Mouse (Mus musculus) heart, embryonic 14.5 days (tissue): Measurements from ENCODE around the gene Zfp362. TPM values are rescaled to one million over a fixed set of nuclear protein-coding genes. Genes with fewer than 3 reads are reported as not detected.

Experiments used
- ATAC-seq: fragments of 200-750 bp; cut with Nextera tagmentation; 2 replicates; pipeline ENCODE4 v1.8.0; 2017; ENCODE audit warnings: low read depth, moderate TSS enrichment; ENCODE audit not compliant: insufficient number of reproducible peaks, insufficient read depth, low FRiP score
- H3K27ac ChIP-seq, 2 experiments: fragments of 200-500 bp in 1 of 2; fragments of 300-500 bp in 1 of 2; sonication (generic) in 1 of 2; replicated peaks in 1 of 2; 2 replicates each; pipeline ENCODE4 v1.5.1; 2012 to 2014; ENCODE audit warnings: low read depth in 2 of 2, low read length in 2 of 2, control low read depth in 1 of 2, mild to moderate bottlenecking in 1 of 2, mixed read lengths in 1 of 2; ENCODE audit not compliant: control insufficient read depth in 1 of 2, insufficient read depth in 1 of 2
- H3K27me3 ChIP-seq: fragments of 300-500 bp; sonication (generic); 2 replicates; pipeline ENCODE4 v1.6.1; 2014; ENCODE audit warnings: mild to moderate bottlenecking, low read length, control low read depth; ENCODE audit not compliant: control insufficient read depth, insufficient read depth
- H3K36me3 ChIP-seq: fragments of 300-500 bp; sonication (generic); 2 replicates; pipeline ENCODE4 v1.6.1; 2014; ENCODE audit warnings: mild to moderate bottlenecking, control low read depth, low read length, mixed read lengths; ENCODE audit not compliant: control insufficient read depth, insufficient read depth
- H3K4me1 ChIP-seq, 2 experiments: fragments of 200-500 bp in 1 of 2; fragments of 300-500 bp in 1 of 2; sonication (generic) in 1 of 2; 2 replicates each; pipeline ENCODE4 v1.6.1; 2012 to 2014; ENCODE audit warnings: low read length in 2 of 2, control low read depth in 1 of 2, mixed read lengths in 1 of 2; ENCODE audit not compliant: control insufficient read depth in 2 of 2, insufficient read depth in 2 of 2
- H3K4me2 ChIP-seq: fragments of 300-500 bp; sonication (generic); 2 replicates; pipeline ENCODE4 v1.6.1; 2014; ENCODE audit warnings: mild to moderate bottlenecking, low read length
- H3K4me3 ChIP-seq, 2 experiments: fragments of 200-500 bp in 1 of 2; fragments of 300-500 bp in 1 of 2; sonication (generic) in 1 of 2; 2 replicates each; pipeline ENCODE4 v1.5.1; 2012 to 2014; ENCODE audit warnings: low read length in 2 of 2, mild to moderate bottlenecking in 2 of 2, control low read depth in 1 of 2, low read depth in 1 of 2, moderate library complexity in 1 of 2; ENCODE audit not compliant: control insufficient read depth in 1 of 2, insufficient read depth in 1 of 2
- H3K9ac ChIP-seq: fragments of 300-500 bp; sonication (generic); 2 replicates; pipeline ENCODE4 v1.6.1; 2014; ENCODE audit warnings: mild to moderate bottlenecking, low read length
- H3K9me3 ChIP-seq: fragments of 300-500 bp; sonication (generic); 2 replicates; pipeline ENCODE4 v1.6.1; 2016; ENCODE audit warnings: low read length, control low read depth; ENCODE audit not compliant: control insufficient read depth
- WGBS: fragments of 180-500 bp; shearing (Covaris S2); extraction: QIAGEN DNeasy Blood & Tissue Kit; methylation state at CpG from one replicate; pipeline ENCODE4 v1.1.7; 2014; 5-methylcytosine and 5-hydroxymethylcytosine counted together
- polyA plus RNA-seq: library from polyadenylated mRNA; unstranded; fragments of >200 nt; fragmentation: Nextera tagmentation; extraction: Ambion mirVana; gene quantifications from 2 replicates; pipeline ENCODE4 v1.2.1, GENCODE M21; 2014

The Zfp362 gene
- polyA plus RNA-seq, 1 experiment from 2014 or later: 17.6 TPM

GRCm38 (mm10) chr4:128745160-128745559, 60.7 kb downstream of the Zfp362 start:
- H3K4me3 ChIP-seq: no peak overlapping the region
- no peak overlapping the region for H3K4me2 ChIP-seq
- H3K9me3 ChIP-seq: no peaks in the 10 kb centered on the region
- WGBS: 82% methylated on average over 8 of the region's 8 CpGs
- no peak for ATAC-seq
- H3K27ac ChIP-seq: no peak overlapping the region
- peaks cover 72% of the 10 kb centered on the region for H3K36me3 ChIP-seq
- H3K27me3 ChIP-seq: no peaks in the 10 kb centered on the region
- H3K4me1 ChIP-seq: peaks cover 8 to 21% of the 10 kb centered on the region in 2 experiments; a peak in 3 of 4 replicates
- no peak overlapping the region for H3K9ac ChIP-seq

- no peak overlapping the region for H3K4me2 ChIP-seq
- no peak for ATAC-seq
- no peak overlapping the region for H3K9ac ChIP-seq
- WGBS: 79% methylated on average over 12 of the region's 12 CpGs
- H3K9me3 ChIP-seq: no peaks in the 10 kb centered on the region
- H3K27ac ChIP-seq: no peak overlapping the region
- H3K4me1 ChIP-seq: peaks cover 8 to 23% of the 10 kb centered on the region in 2 experiments; a peak in 3 of 4 replicates
- peaks cover 52% of the 10 kb centered on the region for H3K36me3 ChIP-seq
- no peaks in the 10 kb centered on the region for H3K27me3 ChIP-seq
- H3K4me3 ChIP-seq: no peak overlapping the region
Measured at GRCm38 (mm10) chr4:128743031-128743626, 62.7 kb downstream of the Zfp362 start.

- peaks cover 10 to 25% of the 10 kb centered on the region in 2 experiments for H3K4me1 ChIP-seq
- H3K9ac ChIP-seq: no peak overlapping the region
- no peaks in the 10 kb centered on the region for H3K27me3 ChIP-seq
- H3K4me2 ChIP-seq: no peak overlapping the region
- peak overlapping the region in 1 of 2 experiments; percentile 17; a peak in 1 of 4 replicates for H3K27ac ChIP-seq
- no peaks in the 10 kb centered on the region for H3K9me3 ChIP-seq
- H3K36me3 ChIP-seq: peaks cover 45% of the 10 kb centered on the region
- H3K4me3 ChIP-seq: no peak overlapping the region
- ATAC-seq: no peak
- WGBS: 69% methylated on average over 10 of the region's 10 CpGs
Measured at GRCm38 (mm10) chr4:128742379-128742970, 63.4 kb downstream of the Zfp362 start.

- Histone ChIP-seq H3K36me3 (peaks cover 40% of the 10 kb centered on the region), H3K4me3 (no peak overlapping the region), H3K27me3 (no peaks in the 10 kb centered on the region), H3K9ac (no peak overlapping the region; the same call in 1 of the 2 replicates), H3K4me1 (peaks cover 15 to 27% of the 10 kb centered on the region in 2 experiments), H3K9me3 (no peaks in the 10 kb centered on the region), H3K27ac (no peak overlapping the region), H3K4me2 (no peak overlapping the region)
- 67% methylated on average over 5 of the region's 5 CpGs for WGBS
- no peak for ATAC-seq
Measured at GRCm38 (mm10) chr4:128741906-128742305, 63.9 kb downstream of the Zfp362 start.

GRCm38 (mm10) chr4:128740878-128741277, 65.0 kb downstream of the Zfp362 start:
- Histone ChIP-seq H3K36me3 (peaks cover 34% of the 10 kb centered on the region), H3K4me3 (no peak overlapping the region), H3K27ac (no peak overlapping the region), H3K9ac (no peak overlapping the region), H3K9me3 (no peaks in the 10 kb centered on the region), H3K4me1 (peaks cover 22 to 37% of the 10 kb centered on the region in 2 experiments), H3K27me3 (no peaks in the 10 kb centered on the region), H3K4me2 (no peak overlapping the region)
- 63% methylated on average over 1 of the region's 1 CpGs for WGBS
- no peak for ATAC-seq

GRCm38 (mm10) chr4:128737825-128738610, 67.8 kb downstream of the Zfp362 start:
- ATAC-seq: no peak
- Histone ChIP-seq H3K4me1 (peaks cover 45 to 65% of the 10 kb centered on the region in 2 experiments), H3K9ac (peak overlapping the region; percentile 55)

GRCm38 (mm10) chr4:128737137-128737589, 68.7 kb downstream of the Zfp362 start:
- no peak overlapping the region for H3K4me3 ChIP-seq
- H3K4me1 ChIP-seq: peaks cover 46 to 64% of the 10 kb centered on the region in 2 experiments
- H3K9ac ChIP-seq: peak overlapping the region; percentile 59
- H3K4me2 ChIP-seq: peak overlapping the region; percentile 31
- no peaks in the 10 kb centered on the region for H3K9me3 ChIP-seq
- H3K27me3 ChIP-seq: no peaks in the 10 kb centered on the region
- 14% methylated on average over 6 of the region's 6 CpGs for whole genome bisulfite sequencing
- H3K27ac ChIP-seq: peak overlapping the region; percentile 77 to 83
- no peak for ATAC-seq
- H3K36me3 ChIP-seq: peaks cover 7% of the 10 kb centered on the region; the same call in 1 of the 2 replicates

More at GRCm38 (mm10) chr4:128737825-128738610, 67.8 kb downstream of the Zfp362 start:
- Histone ChIP-seq H3K27me3 (no peaks in the 10 kb centered on the region), H3K4me3 (no peak overlapping the region), H3K36me3 (peaks cover 7% of the 10 kb centered on the region; the same call in 1 of the 2 replicates), H3K9me3 (no peaks in the 10 kb centered on the region), H3K27ac (peak overlapping the region; percentile 64 to 83), H3K4me2 (peak overlapping the region; percentile 31)
- WGBS: 47% methylated on average over 14 of the region's 14 CpGs
